Mouse (Mus musculus): ENCODE data around the gene Plxna1. TPM values are rescaled to one million over a fixed set of nuclear protein-coding genes. Genes with fewer than 3 reads are reported as not detected.

Plxna1 gene
- polyA plus RNA-seq, 1 experiment from 2014 or later = 34.8 TPM

GRCm38 (mm10) chr6:89311518-89311917, 50.9 kb downstream of the Plxna1 start:
- H3K9me3 ChIP-seq (replicated peaks) = peaks cover 5% of the 10 kb centered on the region; the same call in 1 of the 2 replicates
- H3K4me3 ChIP-seq = no peak overlapping the region
- no peak overlapping the region for H3K9ac ChIP-seq
- H3K36me3 ChIP-seq (ENCODE audit: poor library complexity, severe bottlenecking) = peaks cover 6% of the 10 kb centered on the region
- no peaks in the 10 kb centered on the region for H3K27me3 ChIP-seq
- no peak overlapping the region for H3K4me2 ChIP-seq
- 84% methylated on average over 2 of the region's 2 CpGs for WGBS
- no peaks in the 10 kb centered on the region for H3K4me1 ChIP-seq
- H3K27ac ChIP-seq = no peak overlapping the region
- no peak for ATAC-seq

- no peaks in the 10 kb centered on the region for H3K27me3 ChIP-seq
- 22% methylated on average over 9 of the region's 9 CpGs for WGBS
- no peaks in the 10 kb centered on the region for H3K4me1 ChIP-seq
- no peak for ATAC-seq
- H3K27ac ChIP-seq = no peak overlapping the region
- H3K4me3 ChIP-seq = no peak overlapping the region
- H3K36me3 ChIP-seq (ENCODE audit: poor library complexity, severe bottlenecking) = no peaks in the 10 kb centered on the region
- H3K4me2 ChIP-seq = no peak overlapping the region
- no peak overlapping the region for H3K9ac ChIP-seq
- H3K9me3 ChIP-seq (replicated peaks) = peaks cover 11% of the 10 kb centered on the region; the same call in 1 of the 2 replicates
Measured at GRCm38 (mm10) chr6:89310236-89310635, 52.2 kb downstream of the Plxna1 start.

GRCm38 (mm10) chr6:89308213-89308973, 54.0 kb downstream of the Plxna1 start:
- no peak overlapping the region for H3K9ac ChIP-seq
- H3K27me3 ChIP-seq = no peaks in the 10 kb centered on the region
- H3K4me1 ChIP-seq = peaks cover 4% of the 10 kb centered on the region; the same call in 1 of the 2 replicates
- WGBS = 81% methylated on average over 6 of the region's 6 CpGs
- H3K4me2 ChIP-seq = no peak overlapping the region
- H3K36me3 ChIP-seq (ENCODE audit: poor library complexity, severe bottlenecking) = no peaks in the 10 kb centered on the region
- no peak overlapping the region for H3K27ac ChIP-seq
- H3K4me3 ChIP-seq = no peak overlapping the region
- H3K9me3 ChIP-seq (replicated peaks) = peaks cover 11% of the 10 kb centered on the region; the same call in 1 of the 2 replicates
- no peak for ATAC-seq

- Histone ChIP-seq H3K27me3 (peaks cover 8% of the 10 kb centered on the region; the same call in 1 of the 2 replicates), H3K9ac (no peak overlapping the region), H3K4me2 (no peak overlapping the region), H3K4me1 (peaks cover 4% of the 10 kb centered on the region; the same call in 1 of the 2 replicates), H3K27ac (no peak overlapping the region), H3K36me3 (ENCODE audit: poor library complexity, severe bottlenecking) (no peaks in the 10 kb centered on the region), H3K4me3 (no peak overlapping the region), H3K9me3 (replicated peaks) (peaks cover 11% of the 10 kb centered on the region; the same call in 1 of the 2 replicates)
- 68% methylated on average over 3 of the region's 3 CpGs for WGBS
- no peak for ATAC-seq
Measured at GRCm38 (mm10) chr6:89304375-89305058, 57.9 kb downstream of the Plxna1 start.

GRCm38 (mm10) chr6:89299818-89300217, 62.6 kb downstream of the Plxna1 start:
- Histone ChIP-seq H3K9me3 (replicated peaks) (no peaks in the 10 kb centered on the region), H3K27me3 (peaks cover 30% of the 10 kb centered on the region)

GRCm38 (mm10) chr6:89296909-89297695, 65.3 kb downstream of the Plxna1 start:
- Histone ChIP-seq H3K4me3 (no peak overlapping the region), H3K9ac (no peak overlapping the region), H3K36me3 (ENCODE audit: poor library complexity, severe bottlenecking) (no peaks in the 10 kb centered on the region), H3K27ac (no peak overlapping the region), H3K27me3 (peaks cover 46% of the 10 kb centered on the region), H3K4me1 (peaks cover 10% of the 10 kb centered on the region; the same call in 1 of the 2 replicates), H3K9me3 (replicated peaks) (no peaks in the 10 kb centered on the region), H3K4me2 (no peak overlapping the region)
- ATAC-seq = peak; percentile 58; the same call in 1 of the 2 replicates
- 22% methylated on average over 15 of the region's 15 CpGs for WGBS

More at GRCm38 (mm10) chr6:89299818-89300217, 62.6 kb downstream of the Plxna1 start:
- H3K4me1 ChIP-seq = peaks cover 13% of the 10 kb centered on the region
- WGBS = 81% methylated on average over 9 of the region's 9 CpGs
- no peak overlapping the region for H3K4me3 ChIP-seq
- H3K9ac ChIP-seq = no peak overlapping the region
- H3K36me3 ChIP-seq (ENCODE audit: poor library complexity, severe bottlenecking) = no peaks in the 10 kb centered on the region
- no peak for ATAC-seq
- H3K27ac ChIP-seq = no peak overlapping the region
- H3K4me2 ChIP-seq = no peak overlapping the region

GRCm38 (mm10) chr6:89296001-89296709, 66.3 kb downstream of the Plxna1 start:
- Histone ChIP-seq H3K27ac (no peak overlapping the region), H3K27me3 (peaks cover 48% of the 10 kb centered on the region), H3K9me3 (replicated peaks) (no peaks in the 10 kb centered on the region), H3K4me1 (peaks cover 18% of the 10 kb centered on the region), H3K36me3 (ENCODE audit: poor library complexity, severe bottlenecking) (no peaks in the 10 kb centered on the region), H3K9ac (no peak overlapping the region), H3K4me3 (no peak overlapping the region), H3K4me2 (no peak overlapping the region)
- WGBS = 91% methylated on average over 8 of the region's 8 CpGs
- no peak for ATAC-seq

GRCm38 (mm10) chr6:89294621-89295020, 67.8 kb downstream of the Plxna1 start:
- H3K4me1 ChIP-seq = peaks cover 21% of the 10 kb centered on the region
- H3K4me2 ChIP-seq = no peak overlapping the region
- no peak overlapping the region for H3K4me3 ChIP-seq
- H3K27me3 ChIP-seq = peaks cover 41% of the 10 kb centered on the region
- H3K27ac ChIP-seq = no peak overlapping the region
- no peaks in the 10 kb centered on the region for H3K36me3 ChIP-seq (ENCODE audit: poor library complexity, severe bottlenecking)
- 73% methylated on average over 1 of the region's 1 CpGs for WGBS
- ATAC-seq = no peak
- no peaks in the 10 kb centered on the region for H3K9me3 ChIP-seq (replicated peaks)
- no peak overlapping the region for H3K9ac ChIP-seq

GRCm38 (mm10) chr6:89291494-89291893, 70.9 kb downstream of the Plxna1 start:
- ATAC-seq = no peak
- H3K9me3 ChIP-seq (replicated peaks) = no peaks in the 10 kb centered on the region
- no peak overlapping the region for H3K9ac ChIP-seq
- no peak overlapping the region for H3K4me3 ChIP-seq
- H3K27me3 ChIP-seq = peaks cover 23% of the 10 kb centered on the region
- no peak overlapping the region for H3K27ac ChIP-seq
- H3K36me3 ChIP-seq (ENCODE audit: poor library complexity, severe bottlenecking) = no peaks in the 10 kb centered on the region
- peaks cover 19% of the 10 kb centered on the region for H3K4me1 ChIP-seq
- no peak overlapping the region for H3K4me2 ChIP-seq
- 7% methylated on average over 7 of the region's 7 CpGs for WGBS

- peaks cover 9% of the 10 kb centered on the region for H3K27me3 ChIP-seq
- H3K4me1 ChIP-seq = peaks cover 26% of the 10 kb centered on the region
- H3K36me3 ChIP-seq (ENCODE audit: poor library complexity, severe bottlenecking) = no peaks in the 10 kb centered on the region
- WGBS = 35% methylated on average over 6 of the region's 6 CpGs
- no peak overlapping the region for H3K4me3 ChIP-seq
- H3K27ac ChIP-seq = no peak overlapping the region
- ATAC-seq = no peak
- peaks cover 3% of the 10 kb centered on the region; the same call in 1 of the 2 replicates for H3K9me3 ChIP-seq (replicated peaks)
- H3K9ac ChIP-seq = no peak overlapping the region
- no peak overlapping the region for H3K4me2 ChIP-seq
Measured at GRCm38 (mm10) chr6:89288156-89288555, 74.3 kb downstream of the Plxna1 start.

GRCm38 (mm10) chr6:89286700-89287428, 75.6 kb downstream of the Plxna1 start:
- Histone ChIP-seq H3K9me3 (replicated peaks) (peaks cover 5% of the 10 kb centered on the region; the same call in 1 of the 2 replicates), H3K27ac (no peak overlapping the region)

More at GRCm38 (mm10) chr6:89286700-89287428, 75.6 kb downstream of the Plxna1 start:
- Histone ChIP-seq H3K4me3 (no peak overlapping the region), H3K4me1 (peaks cover 29% of the 10 kb centered on the region), H3K4me2 (no peak overlapping the region), H3K36me3 (ENCODE audit: poor library complexity, severe bottlenecking) (no peaks in the 10 kb centered on the region), H3K9ac (no peak overlapping the region), H3K27me3 (peaks cover 5% of the 10 kb centered on the region; the same call in 1 of the 2 replicates)
- ATAC-seq = peak; percentile 81
- WGBS = 59% methylated on average over 6 of the region's 6 CpGs

Data from forebrain, embryonic 13.5 days (tissue).